Mouse (Mus musculus) gastrocnemius, postnatal 25 days (tissue): Measurements from ENCODE around the gene Aif1. TPM values are rescaled to one million over a fixed set of nuclear protein-coding genes. Genes with fewer than 3 reads are reported as not detected.

ENCODE experiments used
- DNase-seq: peaks from one replicate; pipeline ENCODE4 v3.0.0; 2022
- total RNA-seq, 2 experiments: library from RNA; stranded (reverse); gene quantifications; 1 replicate in 1 of 2; 2 replicates in 1 of 2; pipeline ENCODE4 v1.2.3; 2021

Gene Aif1
- total RNA-seq, 2 experiments from 2014 or later, result 0.97 to 1.4 TPM

DNA sequence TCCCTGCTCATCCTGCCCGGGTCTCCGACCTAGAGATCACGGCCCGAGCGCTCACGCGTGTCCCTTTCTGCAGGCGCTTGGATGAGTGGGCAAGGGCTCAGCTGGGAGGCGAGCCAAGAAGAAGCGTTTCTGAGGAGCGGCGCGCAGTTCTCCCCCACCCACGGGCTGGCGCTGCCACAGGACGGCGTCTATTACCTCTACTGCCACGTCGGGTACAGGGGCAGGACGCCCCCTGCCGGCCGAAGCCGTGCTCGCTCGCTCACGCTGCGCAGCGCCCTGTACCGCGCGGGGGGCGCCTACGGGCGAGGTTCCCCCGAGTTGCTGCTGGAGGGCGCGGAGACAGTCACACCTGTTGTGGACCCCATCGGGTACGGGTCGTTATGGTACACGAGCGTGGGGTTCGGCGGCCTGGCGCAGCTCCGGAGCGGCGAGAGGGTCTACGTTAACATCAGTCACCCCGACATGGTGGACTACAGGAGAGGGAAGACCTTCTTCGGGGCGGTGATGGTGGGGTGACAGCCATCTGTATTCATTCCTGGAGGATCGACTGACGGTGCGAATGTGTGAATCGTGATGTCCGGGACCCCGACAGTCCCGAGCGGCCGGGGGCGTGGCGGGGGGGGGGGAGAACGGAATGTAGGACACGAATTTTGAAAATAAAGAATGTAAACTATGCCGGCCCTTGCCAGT, 19.9 kb upstream of the Aif1 start:
- DNase-seq, result peak; percentile 73

DNA sequence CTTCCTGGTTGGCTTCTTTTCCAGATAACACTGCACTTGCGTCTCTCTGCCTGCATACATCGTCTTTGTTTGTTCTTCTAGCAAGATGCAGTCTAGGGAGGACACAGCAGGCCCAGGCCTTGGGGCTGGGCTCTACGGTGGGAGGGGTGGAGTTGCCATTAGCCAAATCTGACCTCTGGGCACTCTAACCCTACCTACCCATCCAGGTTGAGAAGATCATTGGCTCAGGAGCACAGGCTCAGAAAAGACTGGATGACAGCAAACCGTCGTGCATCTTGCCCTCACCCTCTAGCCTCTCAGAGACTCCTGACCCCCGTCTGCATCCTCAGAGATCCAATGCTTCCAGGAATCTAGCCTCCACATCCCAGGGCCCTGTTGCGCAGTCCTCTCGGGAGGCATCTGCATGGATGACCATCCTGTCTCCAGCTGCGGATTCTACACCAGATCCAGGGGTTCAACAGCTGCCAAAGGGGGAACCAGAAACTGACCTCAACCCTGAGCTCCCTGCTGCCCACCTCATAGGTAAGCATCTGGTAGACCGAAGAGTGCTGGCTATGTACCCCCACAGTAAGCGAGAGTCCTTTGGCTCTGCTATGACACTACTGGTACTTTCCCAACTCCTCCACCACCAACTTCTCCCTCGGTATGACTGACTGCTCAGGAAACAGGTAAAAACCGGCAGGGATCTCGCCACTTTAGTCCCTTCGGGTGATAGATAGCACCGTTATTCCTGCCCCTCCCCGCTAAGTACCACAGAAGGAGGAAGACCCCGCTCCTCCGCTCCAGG, 19.2 kb upstream of the Aif1 start:
- DNase-seq, result no peak

DNA sequence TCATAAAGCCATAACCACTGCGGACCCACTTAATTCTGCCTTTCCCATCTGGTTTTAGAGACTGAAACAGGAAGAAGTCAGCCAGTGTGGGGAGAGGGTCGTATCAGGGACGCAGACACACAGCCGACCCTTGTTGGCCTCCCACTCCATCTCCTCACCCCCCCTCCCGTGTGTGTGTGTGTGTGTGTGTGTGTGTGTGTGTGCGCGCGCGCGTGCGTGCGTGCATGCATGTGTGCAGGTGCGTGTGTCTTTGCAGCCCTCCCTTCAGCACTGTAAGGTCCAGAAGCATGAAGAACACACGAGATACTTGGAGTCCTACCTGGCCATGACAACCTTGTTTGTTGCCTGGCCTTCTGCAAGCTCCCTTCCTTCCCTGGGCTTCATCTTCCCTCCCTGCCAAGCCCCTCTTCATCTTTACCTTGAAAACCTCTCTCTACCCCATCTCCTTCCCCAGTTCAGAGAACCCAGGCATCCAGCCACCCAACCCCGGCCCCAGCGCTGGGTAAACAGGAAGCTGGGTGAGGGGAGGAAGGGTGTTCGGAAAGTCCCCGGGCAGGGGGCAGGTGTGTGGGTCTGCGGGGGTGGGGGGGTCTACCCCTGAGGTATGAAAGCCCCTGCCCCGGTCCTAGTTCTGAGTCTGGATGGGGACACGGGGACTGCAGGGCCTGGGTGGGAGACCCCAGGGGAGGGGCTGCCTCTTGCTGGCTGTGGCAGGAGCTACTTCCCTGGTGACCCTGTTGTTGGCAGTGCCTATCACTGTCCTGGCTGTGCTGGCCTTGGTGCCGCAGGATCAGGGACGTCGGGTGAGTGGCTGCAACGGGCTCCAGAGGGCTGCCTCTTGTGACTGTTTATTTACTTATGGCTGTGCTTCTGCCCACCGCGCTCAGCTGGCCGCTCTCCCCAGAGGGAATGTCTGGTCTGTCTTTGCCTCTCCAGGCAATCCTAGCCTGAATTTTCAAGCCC, 18.3 kb upstream of the Aif1 start, which contains the start of gene Ltb:
TSS of gene Ltb (plus strand) at position 559 of the 963 bp plus-strand sequence.
- no peak for DNase-seq

DNA sequence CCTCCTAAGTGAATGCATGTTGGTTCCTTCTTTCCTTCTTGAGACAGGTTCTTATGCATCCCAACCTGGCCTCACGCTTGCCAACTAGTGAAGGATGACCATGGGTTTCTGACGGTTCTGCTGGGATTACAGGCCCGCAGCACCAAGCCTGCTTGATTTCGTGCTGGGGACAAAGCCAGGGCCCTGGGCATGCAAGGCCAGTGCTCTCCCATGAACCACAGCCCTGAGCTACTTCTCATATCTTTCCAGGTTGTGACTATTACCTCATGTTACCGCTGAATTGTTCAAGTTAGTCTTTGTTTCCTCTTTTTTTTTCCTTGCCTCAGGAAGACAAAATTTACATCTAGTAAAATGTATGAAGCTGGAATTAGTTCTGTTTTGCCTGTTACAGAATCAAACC, 17.1 kb upstream of the Aif1 start:
- DNase-seq, result no peak

DNA sequence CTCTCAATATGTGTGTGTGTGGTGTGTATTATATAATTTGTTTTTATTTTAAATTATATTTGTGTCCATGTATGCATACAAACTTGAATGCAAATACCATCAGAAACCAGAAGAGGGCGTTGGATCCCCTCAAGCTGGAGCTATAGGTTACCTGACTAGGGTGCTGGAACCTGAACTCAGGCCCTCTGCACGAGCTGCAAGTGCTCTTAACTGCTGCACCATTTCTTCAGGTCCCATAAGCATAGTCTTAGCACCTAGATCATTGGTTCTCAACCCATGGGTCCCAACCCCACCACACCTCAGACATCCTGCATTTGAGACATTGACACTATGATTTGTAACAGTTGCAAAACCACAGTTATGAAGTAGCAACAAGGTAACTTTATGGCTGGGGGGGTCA, 15.9 kb upstream of the Aif1 start:
- DNase-seq, result no peak

DNA sequence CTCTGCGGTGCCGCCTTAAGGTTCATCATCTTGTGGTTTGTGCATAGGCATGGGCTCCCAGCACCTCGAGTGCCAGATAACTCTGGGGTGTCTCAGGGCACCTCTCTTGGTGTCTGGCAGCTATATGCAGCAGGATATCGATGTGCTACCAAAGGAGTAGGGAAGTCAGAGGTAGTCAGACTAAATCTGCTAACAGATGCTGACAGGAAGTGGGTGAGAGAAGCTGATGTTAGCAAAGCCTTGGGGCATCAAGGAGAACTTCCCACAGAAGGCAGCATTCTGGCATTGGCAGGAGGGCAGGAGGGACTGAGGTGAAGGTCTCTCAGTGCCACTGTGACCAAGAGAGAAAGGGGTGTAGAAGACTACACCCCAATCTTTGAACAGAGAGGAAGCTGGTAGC, 14.2 kb upstream of the Aif1 start:
- no peak for DNase-seq

DNA sequence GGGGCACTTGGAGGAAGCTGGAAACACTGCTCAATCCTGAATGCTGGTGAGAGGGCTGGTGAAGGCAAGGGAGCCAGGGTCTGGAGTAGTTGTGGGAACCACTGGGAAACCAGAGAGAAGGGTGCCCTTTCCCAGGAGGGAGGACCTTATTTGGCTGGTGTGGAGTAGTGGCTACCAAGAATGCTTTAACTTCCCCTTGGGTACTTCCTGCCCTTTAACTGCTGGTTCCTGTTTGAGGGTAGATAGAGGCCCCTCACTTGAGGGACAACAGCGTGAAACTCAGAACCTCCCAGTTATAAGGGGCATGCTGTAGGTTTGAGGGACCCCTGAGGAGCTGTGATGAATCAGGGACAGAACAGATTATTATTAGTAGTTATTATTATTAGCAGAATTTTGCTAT, 13.3 kb upstream of the Aif1 start:
- DNase-seq, result no peak

DNA sequence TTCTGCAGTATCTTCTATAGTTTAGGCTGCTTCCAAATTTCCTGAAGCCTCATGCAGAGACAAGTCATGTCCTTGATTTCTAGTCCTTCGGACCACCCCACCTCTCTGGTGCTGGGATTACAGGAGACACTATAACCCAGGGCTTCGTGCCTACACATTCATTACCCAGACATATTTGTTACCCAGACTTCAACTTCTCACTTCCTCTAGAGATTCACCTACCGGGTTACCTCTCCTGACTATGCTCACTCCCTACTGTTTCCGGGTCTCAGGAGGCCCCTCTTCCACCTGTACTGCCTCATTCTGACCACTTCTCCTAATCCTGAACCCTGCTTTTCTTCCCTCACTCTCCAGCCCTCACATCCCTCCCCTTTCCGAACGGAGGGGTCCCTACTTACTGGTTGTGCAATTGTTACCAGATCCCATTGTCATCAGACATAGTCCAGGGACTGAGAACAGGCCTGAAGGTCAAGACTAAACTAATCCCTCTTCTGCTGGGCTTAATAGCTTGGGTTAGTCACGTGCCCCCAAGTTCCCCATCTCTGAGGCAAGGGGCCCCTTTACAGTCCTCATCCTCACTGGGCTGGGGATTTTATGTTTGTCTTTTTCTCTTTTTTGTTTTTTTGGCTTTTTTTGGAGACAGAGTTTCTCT, 12.2 kb upstream of the Aif1 start, which contains the start of gene Lst1:
TSS of gene Lst1 (minus strand) at position 481 of the 652 bp plus-strand sequence.
- DNase-seq, result no peak

DNA sequence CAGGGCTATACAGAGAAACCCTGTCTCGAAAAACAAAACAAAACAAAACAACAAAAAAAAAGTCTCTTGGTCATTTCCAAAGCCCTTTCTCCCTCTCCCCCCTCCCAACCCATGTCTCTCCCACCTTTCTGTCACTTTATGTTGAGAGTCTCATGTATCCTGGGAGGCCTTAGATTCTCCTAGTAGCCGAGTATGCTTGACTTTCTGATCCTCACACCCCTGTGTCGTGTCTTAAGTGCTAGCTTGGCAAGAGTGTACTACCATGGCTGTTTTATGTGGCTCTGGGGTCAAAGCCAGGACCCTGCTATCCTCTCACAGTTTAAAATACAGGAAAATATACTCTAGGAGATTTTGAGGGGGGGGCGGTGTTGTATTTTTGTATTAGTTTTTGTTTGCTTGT, 11.5 kb upstream of the Aif1 start:
- no peak for DNase-seq

DNA sequence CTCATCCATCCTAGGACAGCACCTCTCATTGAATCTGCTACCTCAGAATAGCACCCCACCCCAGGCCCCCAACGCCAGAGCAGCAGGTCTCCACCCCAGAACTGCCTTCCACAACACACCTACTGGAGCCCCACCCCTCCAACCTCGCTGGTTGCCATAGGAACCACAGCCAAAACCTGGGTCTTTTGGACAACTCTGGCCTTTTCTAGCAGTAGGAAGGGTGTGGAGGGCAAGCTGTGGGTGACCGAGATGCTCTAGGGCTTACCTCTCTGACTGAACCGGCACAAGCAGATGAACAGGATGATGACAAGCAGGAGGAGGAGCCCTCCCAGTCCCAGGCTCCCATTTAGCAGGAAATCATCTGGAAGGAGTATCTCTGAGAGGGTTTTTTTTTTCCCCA, 10.8 kb upstream of the Aif1 start:
- DNase-seq, result no peak

DNA sequence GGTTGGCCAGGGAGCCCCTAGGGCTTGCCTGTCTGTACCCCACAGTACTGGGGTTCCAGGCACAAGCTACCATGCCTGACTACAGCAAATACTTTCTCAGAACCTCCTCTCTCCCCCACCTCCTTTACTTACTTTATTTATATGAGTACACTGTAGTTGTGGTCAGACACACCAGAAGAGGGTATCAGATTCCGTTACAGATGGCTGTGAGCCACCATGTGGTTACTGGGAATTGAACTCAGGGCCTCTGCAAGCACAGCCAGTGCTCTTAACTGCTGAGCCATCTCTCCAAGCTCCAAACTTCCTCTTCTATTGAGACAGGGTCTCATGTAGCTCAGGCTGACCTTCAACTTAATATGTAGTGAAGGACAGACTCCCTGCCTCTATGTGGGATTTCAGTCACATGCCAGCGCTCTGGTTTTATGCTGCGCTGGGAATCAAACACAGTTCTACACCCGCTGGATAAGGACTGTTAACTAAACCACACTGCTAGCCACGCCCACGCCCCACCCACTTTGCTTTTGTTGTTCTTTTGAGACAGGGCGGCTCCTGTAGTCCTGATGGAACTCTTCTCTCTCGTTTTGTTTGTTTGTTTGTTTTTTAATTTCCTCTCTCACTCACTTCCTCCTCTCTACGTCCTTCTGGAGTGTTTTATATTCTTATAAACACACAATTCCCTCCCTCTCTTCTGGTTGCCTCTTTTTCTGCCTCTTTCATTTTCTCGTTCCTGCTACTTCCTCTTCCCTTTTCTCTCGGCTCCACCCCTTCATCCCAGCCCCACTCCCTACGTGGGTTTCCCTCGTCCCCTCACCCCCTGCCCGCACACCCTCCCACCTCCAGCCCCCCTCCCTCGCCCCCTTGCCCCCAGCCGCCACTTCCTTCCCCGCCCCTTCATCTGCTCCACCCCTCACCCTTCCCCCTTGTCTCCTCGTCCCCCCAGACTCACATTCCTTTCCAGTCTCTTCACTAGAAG, 10.1 kb upstream of the Aif1 start:
- DNase-seq, result no peak

DNA sequence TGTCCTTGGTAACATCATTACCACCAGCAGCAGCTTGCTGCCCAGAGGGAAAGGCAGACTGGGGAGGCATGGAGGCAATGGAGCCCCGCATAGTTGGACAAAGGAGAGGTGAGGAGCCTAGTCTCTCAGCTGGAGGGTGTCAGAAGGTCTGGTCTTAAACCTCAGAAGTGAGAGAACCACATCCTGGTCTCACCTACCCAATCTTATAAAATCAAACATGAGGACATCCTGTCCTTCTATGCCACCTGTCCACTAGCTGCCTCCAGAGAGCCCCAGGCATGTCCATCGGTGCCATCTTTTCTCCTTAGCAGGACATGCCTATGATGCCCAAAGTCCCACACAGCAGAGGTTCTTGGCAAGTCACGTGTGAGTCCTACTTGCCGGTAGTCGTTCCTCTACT, 4.2 kb upstream of the Aif1 start:
- DNase-seq, result no peak

DNA sequence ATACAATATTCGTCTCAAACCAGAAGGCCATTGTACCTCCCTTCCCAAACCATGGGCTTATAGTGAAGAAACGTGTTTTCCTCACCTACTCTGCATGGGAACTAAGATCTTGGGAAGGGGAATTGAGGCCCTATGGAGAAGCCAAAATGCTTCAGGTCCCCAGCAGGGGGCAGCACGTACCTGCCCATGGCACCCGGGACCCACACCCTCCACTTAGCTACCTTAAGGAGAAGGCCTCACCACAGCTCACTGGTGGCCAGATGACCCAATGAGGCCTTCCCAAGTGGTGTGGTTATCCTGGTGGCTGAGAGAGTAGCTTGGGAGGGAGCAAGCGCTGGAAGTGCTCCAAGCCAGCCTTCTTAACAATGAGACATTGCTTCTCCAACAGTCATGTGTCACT, 2.7 kb upstream of the Aif1 start:
- peak; percentile 67 for DNase-seq

DNA sequence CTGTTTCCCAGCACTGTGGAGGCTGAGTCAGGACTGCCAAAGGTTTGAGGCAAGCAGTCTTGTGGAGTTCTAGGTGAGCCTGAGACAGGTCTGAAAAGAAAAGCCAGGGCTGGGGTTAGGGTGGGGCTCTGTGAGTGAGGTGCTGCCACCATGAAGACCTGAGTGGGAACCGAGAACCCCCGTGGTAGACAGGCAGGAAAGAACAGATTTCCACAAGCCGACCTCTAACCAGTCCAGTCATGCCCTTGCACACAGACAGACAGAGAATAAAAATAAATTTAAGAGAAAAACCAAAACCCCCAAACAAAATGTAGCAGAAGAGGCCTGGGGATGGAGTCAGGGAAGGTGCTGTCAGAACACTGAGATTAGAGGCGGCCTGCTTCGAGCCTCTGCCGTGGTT, 486 bp downstream of the Aif1 start:
- no peak for DNase-seq

DNA sequence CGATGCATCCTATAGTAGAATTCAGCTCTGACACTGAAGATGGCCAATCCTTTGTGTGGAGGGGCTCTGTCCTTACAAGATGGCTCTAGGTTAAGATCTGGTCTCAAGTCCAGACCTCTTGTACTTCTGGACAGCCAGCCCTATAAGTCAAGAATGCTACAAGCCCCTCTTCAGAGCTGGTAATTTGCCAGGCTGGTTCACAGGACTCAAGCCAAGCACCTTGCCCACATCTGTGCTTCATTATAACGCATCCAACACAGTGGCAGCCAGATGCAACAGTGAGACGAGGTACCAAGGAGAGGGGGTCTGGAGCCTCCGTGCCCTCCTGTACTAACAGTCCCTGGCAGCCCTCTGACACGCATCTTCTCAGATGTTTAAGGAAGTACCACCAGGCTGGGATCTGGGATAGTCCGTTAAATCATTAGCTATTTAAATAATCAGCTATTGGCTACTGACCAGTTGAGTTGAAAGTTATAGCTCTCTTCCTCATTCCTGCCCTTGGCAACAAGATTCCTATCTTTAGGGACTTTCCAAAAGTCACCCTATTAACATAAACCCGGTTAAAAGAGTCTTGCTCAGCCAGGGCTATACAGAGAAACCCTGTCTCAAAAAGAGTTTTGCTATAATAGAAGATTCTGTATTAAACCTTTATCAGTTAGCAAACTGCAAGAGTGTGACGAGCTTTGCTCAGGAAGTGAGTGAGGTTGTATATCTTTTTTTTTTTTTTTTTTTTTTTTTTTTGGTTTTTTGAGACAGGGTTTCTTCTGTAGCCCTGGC, 1.5 kb downstream of the Aif1 start:
- DNase-seq, result no peak

DNA sequence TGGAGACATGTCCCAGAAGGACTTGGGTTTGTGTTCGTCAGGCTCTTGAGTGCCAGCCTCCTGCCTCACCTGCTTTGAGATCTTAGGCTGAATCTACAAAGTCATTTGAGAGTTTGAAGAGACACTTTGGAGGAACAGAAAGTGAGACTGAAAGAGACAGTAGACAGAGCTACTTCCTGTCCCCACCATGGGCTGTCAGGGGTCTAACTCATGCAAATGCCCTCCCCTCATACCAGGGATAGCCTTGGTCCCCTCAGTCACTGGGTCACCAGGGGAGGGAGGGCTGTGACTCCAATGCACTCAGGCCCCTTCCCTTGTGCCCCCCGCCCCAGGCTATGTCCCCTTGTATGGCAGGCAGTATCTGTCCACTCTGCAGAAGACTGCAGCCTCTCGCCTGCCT, 2.5 kb downstream of the Aif1 start:
- no peak for DNase-seq

DNA sequence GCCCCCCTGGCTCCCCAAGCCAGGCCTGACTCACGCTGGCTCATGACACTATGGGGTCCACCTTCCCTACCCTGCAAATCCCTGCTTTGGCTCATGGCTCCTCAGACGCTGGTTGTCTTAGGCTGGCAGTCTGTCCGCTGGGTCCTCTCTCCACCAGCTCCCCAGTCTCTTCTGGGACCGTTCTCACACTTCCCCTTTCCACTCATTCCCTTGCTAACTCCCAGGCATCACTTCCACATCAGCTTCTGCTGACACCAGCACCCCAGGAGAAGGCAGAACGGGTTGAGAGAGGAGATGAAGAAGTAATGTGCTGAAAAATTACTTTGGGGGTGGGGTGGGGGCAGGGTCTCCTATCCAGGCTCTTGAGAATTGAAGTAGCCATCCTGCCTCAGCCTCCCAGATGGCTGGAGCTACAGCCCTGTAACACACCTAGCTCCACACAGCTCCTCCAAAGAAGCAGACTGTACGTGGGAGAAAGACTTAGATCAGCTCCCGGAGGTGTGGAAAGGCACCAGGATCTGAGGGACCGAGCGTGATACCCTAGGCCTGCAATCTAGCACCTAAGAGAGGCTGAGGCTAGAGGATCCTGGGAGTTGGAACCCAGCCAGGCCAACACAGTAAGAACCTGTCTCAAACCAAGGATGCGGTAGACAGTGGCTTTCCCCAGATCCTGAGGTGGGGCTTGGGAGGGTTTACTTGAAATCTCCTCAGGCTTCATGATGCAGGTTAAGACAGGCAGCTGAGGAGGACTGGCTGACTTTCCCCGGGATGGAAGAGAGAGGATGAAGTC, 3.2 kb downstream of the Aif1 start:
- DNase-seq, result no peak

DNA sequence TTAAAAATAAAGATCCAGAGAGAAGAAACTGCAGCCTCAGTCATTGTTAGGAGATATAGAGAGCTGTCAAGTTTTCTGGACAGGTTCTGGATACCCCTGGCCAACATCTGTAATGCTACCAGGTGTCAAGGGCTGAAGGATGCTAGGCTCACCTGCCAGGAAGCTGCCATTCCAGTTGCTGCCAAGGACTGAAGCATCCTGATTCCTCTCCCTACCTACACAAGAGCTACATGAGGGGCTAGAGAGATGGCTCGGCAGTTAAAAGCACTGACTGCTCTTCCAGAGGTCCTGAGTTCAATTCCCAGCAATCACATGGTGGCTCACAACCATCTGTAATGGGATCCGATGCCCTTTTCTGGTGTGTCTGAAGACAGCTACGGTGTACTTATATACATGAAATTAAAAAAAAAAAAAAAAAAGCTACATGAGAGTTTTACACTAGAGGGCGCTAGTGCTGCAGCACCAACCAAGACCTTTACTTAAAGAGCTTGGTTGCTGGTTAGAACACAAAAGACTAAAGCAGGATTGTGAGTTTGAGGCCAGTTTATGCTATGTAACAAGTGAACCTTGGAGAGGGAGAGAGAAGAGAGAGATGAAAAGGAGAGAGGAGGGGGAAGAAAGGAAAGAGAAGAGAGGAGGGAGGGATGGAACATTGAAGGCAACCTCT, 7.2 kb downstream of the Aif1 start:
- no peak for DNase-seq

DNA sequence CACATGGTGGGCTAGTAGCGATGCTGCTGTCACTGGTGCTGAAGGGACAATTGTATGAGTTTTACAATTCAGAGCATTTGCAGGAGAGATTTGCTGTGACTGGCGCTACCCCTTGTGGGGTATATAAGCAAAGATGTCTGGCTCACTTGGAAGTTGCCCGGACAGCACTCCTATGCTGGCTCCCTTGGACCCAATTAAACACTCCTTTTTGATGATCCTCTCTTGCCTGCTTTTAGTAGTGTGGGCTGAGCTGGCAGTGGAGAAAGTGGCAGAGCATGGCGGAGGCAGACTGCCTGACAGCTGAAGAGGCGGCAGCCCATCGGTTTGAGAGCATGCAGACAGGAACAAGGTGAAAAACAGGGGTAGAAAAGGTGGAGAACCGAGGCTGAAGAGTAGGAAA, 8.1 kb downstream of the Aif1 start:
- no peak for DNase-seq
